In genomic region chr8:117749436-117749835, GRCm38 (mm10) we compare ENCODE assay signal across 38 mouse cellular contexts. TPM values are rescaled to one million over a fixed set of nuclear protein-coding genes. Genes with fewer than 3 reads are reported as not detected.
"Had no signal": no experiment of that assay in that cellular context is flagged by ENCODE, and none has a peak within 500 bp of the region (broad histone marks: within the 10 kb centered on the region; RNA-seq: fewer than 3 reads in every experiment).

No protein-coding gene starts in this region.

- H3K4me1 ChIP-seq: limb, embryonic 13.5 days; limb, embryonic 15.5 days; liver, embryonic 15.5 days; lung, embryonic 15.5 days; megakaryocyte, embryonic 14.5 days; midbrain, embryonic 10.5 days; midbrain, embryonic 12.5 days; midbrain, embryonic 15.5 days; neural tube, embryonic 12.5 days; neural tube, embryonic 13.5 days had no signal

- H3K4me2 ChIP-seq: limb, embryonic 12.5 days; limb, embryonic 13.5 days; limb, embryonic 15.5 days; liver, embryonic 11.5 days; liver, embryonic 12.5 days; liver, embryonic 13.5 days; liver, embryonic 15.5 days; lung, embryonic 14.5 days; lung, embryonic 15.5 days; midbrain, embryonic 12.5 days; midbrain, embryonic 15.5 days; neural tube, embryonic 12.5 days; neural tube, embryonic 13.5 days had no signal

- H3K27me3 ChIP-seq: limb, embryonic 12.5 days; limb, embryonic 13.5 days; limb, embryonic 15.5 days; liver, embryonic 12.5 days; liver, embryonic 13.5 days; liver, embryonic 15.5 days; lung, embryonic 15.5 days; megakaryocyte, embryonic 14.5 days; midbrain, embryonic 12.5 days; midbrain, embryonic 15.5 days; neural tube, embryonic 12.5 days; neural tube, embryonic 13.5 days had no signal

- H3K9me3 ChIP-seq: limb, embryonic 10.5 days; limb, embryonic 12.5 days; limb, embryonic 13.5 days; limb, embryonic 15.5 days; liver, embryonic 12.5 days; liver, embryonic 13.5 days; liver, embryonic 15.5 days; lung, embryonic 15.5 days; megakaryocyte, embryonic 14.5 days; midbrain, embryonic 10.5 days; midbrain, embryonic 12.5 days; midbrain, embryonic 15.5 days; neural tube, embryonic 12.5 days; neural tube, embryonic 13.5 days had no signal

- H3K9ac ChIP-seq: limb, embryonic 12.5 days; limb, embryonic 13.5 days; limb, embryonic 15.5 days; liver, embryonic 12.5 days; liver, embryonic 13.5 days; liver, embryonic 14.5 days; liver, embryonic 15.5 days; liver, postnatal 0 days; lung, embryonic 14.5 days; lung, embryonic 15.5 days; midbrain, embryonic 12.5 days; midbrain, embryonic 15.5 days; neural tube, embryonic 12.5 days; neural tube, embryonic 13.5 days had no signal

- H3K4me3 ChIP-seq: limb, embryonic 10.5 days; limb, embryonic 12.5 days; limb, embryonic 13.5 days; limb, embryonic 15.5 days; liver, embryonic 12.5 days; liver, embryonic 13.5 days; liver, embryonic 15.5 days; lung, embryonic 15.5 days; megakaryocyte, embryonic 14.5 days; midbrain, embryonic 10.5 days; midbrain, embryonic 12.5 days; midbrain, embryonic 15.5 days; myocyte; neural tube, embryonic 12.5 days; neural tube, embryonic 13.5 days had no signal

- H3K36me3 ChIP-seq: limb, embryonic 10.5 days; limb, embryonic 12.5 days; limb, embryonic 13.5 days; limb, embryonic 15.5 days; liver, embryonic 13.5 days; liver, embryonic 15.5 days; lung, embryonic 15.5 days; midbrain, embryonic 10.5 days; midbrain, embryonic 12.5 days; midbrain, embryonic 15.5 days; neural tube, embryonic 12.5 days; neural tube, embryonic 13.5 days had no signal

- H3K27ac ChIP-seq: limb, embryonic 10.5 days; limb, embryonic 12.5 days; limb, embryonic 13.5 days; limb, embryonic 15.5 days; liver, embryonic 12.5 days; liver, embryonic 13.5 days; liver, embryonic 14.5 days; liver, embryonic 15.5 days; lung, embryonic 15.5 days; macrophage; midbrain, embryonic 10.5 days; midbrain, embryonic 12.5 days; midbrain, embryonic 15.5 days; neural tube, embryonic 12.5 days; neural tube, embryonic 13.5 days had no signal

- DNase-seq: left cerebral cortex, postnatal 4 days; liver; liver, embryonic 13.5 days; liver, postnatal 0 days; lung, adult 18-20 months; lung, adult 2 months; lung, embryonic 14.5 days; lung, postnatal 10 days; lung, postnatal 14 days; lung, postnatal 36 days; lung, postnatal 4 days; midbrain, embryonic 14.5 days had no signal

- ATAC-seq: liver, embryonic 12.5 days; liver, postnatal 0 days; lung, postnatal 0 days; midbrain, embryonic 15.5 days; midbrain, embryonic 16.5 days had no signal

RNA-seq across cellular contexts. Expression of gene Hsd17b2, which starts 47.7 kb away (rescaled TPM):
- total RNA-seq: left cerebral cortex, postnatal 4 days; megakaryocyte progenitor cell, adult 5-6 weeks; megakaryocyte, adult 5-6 weeks; megakaryocyte-erythroid progenitor cell, adult 5-6 weeks; midbrain, postnatal 0 days had no signal
- polyA plus RNA-seq: limb, embryonic 10.5 days; limb, embryonic 11.5 days; limb, embryonic 12.5 days; limb, embryonic 13.5 days; lung, embryonic 16.5 days; macrophage; midbrain, embryonic 12.5 days; midbrain, embryonic 14.5 days; midbrain, embryonic 15.5 days; myocyte; neural tube, embryonic 11.5 days; neural tube, embryonic 12.5 days had no signal
